Mouse (Mus musculus) small intestine, adult 2 months (tissue): ENCODE data around the gene Adi1. TPM values are rescaled to one million over a fixed set of nuclear protein-coding genes. Genes with fewer than 3 reads are reported as not detected.

Experiments used
- H3K27ac ChIP-seq: fragments of 200-500 bp; 2 replicates; pipeline ENCODE4 v1.5.1; 2012; ENCODE audit warnings: low read depth, low read length, control low read depth, inconsistent platforms; ENCODE audit not compliant: insufficient read depth
- H3K27me3 ChIP-seq: fragments of 200-500 bp; 2 replicates; pipeline ENCODE4 v1.6.1; 2012; ENCODE audit warnings: mild to moderate bottlenecking, moderate library complexity, low read length, inconsistent platforms; ENCODE audit not compliant: control insufficient read depth, insufficient read depth
- H3K36me3 ChIP-seq: fragments of 200-500 bp; 2 replicates; pipeline ENCODE4 v1.6.1; 2012; ENCODE audit warnings: mild to moderate bottlenecking, low read length, control low read depth, inconsistent platforms; ENCODE audit not compliant: control insufficient read depth, insufficient read depth
- H3K4me1 ChIP-seq: fragments of 200-500 bp; 2 replicates; pipeline ENCODE4 v1.6.1; 2012; ENCODE audit warnings: low read length, inconsistent platforms, mixed read lengths; ENCODE audit not compliant: control insufficient read depth, insufficient read depth, insufficient read length
- H3K4me3 ChIP-seq: fragments of 200-500 bp; 2 replicates; pipeline ENCODE4 v1.5.1; 2012; ENCODE audit warnings: low read depth, mild to moderate bottlenecking, control low read depth, inconsistent platforms, low read length, moderate library complexity
- CTCF ChIP-seq: fragments of 200-500 bp; IDR thresholded peaks from 2 replicates; pipeline ENCODE4 v1.5.1; 2012; ENCODE audit warnings: low read depth, mild to moderate bottlenecking, control low read depth, inconsistent platforms, low read length, moderate library complexity, mixed read lengths; ENCODE audit not compliant: insufficient replicate concordance, insufficient read length; ENCODE audit errors: extremely low read depth
- POLR2A ChIP-seq: fragments of 200-500 bp; IDR thresholded peaks from 2 replicates; pipeline ENCODE4 v1.6.1; 2012; ENCODE audit warnings: low read depth, mild to moderate bottlenecking, control low read depth, inconsistent platforms, low read length, moderate library complexity
- WGBS: fragments of 180-500 bp; shearing (Covaris S2); methylation state at CpG from one replicate; pipeline ENCODE4 v1.1.7; 2018; 5-methylcytosine and 5-hydroxymethylcytosine counted together
- polyA plus RNA-seq: library from polyadenylated mRNA; depleted of rRNA; stranded (reverse); fragments of >200 nt; gene quantifications from 2 replicates; pipeline ENCODE4 v1.2.3, GENCODE M21; 2012

Adi1 gene
- polyA plus RNA-seq, 1 experiment, result 4.9 TPM

DNA sequence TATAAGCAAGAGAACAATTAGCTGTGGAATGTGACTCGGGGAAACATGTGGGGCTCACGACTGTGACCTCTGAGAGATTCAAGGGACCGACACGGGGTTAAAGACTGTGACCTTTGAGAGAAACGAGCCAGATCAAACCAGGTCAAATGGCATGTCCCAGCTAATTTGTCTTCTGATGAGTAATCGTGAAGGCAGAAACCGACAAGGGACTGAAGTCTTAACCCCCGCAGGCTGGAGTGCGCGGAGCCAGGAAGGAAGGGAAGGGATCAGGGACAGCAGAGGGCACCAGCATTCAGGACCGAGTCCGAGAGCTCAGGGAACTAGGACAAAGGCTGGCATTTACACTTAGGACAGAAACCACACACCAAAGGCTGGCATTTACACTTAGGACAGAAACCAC is 29.4 kb downstream of the Adi1 start:
- H3K4me3 ChIP-seq, result no peak overlapping the region
- H3K4me1 ChIP-seq, result peaks cover 3% of the 10 kb centered on the region; the same call in 1 of the 2 replicates
- peaks cover 12% of the 10 kb centered on the region; the same call in 1 of the 2 replicates for H3K36me3 ChIP-seq
- H3K27ac ChIP-seq, result no peak overlapping the region
- 66% methylated on average over 12 of the region's 12 CpGs for WGBS
- no peak for TF ChIP-seq CTCF
- no peak for TF ChIP-seq POLR2A
- no peaks in the 10 kb centered on the region for H3K27me3 ChIP-seq

DNA sequence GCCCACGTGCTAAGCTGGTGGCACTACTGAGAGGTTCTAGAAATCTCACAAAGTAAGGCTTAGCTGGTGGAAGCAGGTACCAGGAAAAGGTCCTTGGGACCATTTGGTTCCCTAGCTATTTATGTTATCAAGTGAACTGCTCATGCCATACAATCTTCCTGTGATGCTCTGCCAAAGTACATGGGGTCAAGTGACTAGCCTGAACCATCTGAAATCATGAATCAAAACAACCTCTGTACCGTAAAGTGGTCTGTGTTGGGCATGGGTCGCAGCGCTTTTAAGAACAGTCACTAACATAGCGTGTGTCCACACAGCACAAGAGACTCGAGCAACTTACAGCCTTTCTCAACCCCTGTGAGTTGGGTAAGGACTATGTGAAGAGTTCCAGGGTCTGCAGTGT is 30.2 kb downstream of the Adi1 start:
- 87% methylated on average over 6 of the region's 6 CpGs for WGBS
- peaks cover 20% of the 10 kb centered on the region for H3K36me3 ChIP-seq
- no peak overlapping the region for H3K27ac ChIP-seq
- peaks cover 3% of the 10 kb centered on the region; the same call in 1 of the 2 replicates for H3K4me1 ChIP-seq
- H3K27me3 ChIP-seq, result no peaks in the 10 kb centered on the region
- TF ChIP-seq CTCF (no peak), POLR2A (no peak)
- H3K4me3 ChIP-seq, result no peak overlapping the region

DNA sequence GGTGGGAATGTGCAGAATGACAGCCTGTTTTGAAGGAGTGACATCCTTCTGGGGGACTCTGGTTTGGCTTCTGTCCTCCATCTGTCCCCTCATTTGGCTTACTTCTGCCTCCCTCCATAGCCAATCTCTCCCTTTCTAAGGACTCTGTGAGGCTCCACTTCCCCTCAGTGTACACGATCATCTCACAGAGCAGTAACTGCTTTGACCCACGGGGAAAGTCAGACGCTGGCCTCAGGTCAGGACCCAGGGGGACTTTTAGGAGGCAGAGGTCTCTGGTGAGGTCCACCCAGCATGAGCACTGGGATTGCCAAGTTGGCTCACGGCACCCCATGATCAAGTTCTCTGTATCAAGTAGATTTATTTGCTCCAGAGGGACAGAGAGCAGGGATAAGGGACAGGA is 33.1 kb downstream of the Adi1 start:
- 85% methylated on average over 4 of the region's 4 CpGs for WGBS
- Histone ChIP-seq H3K36me3 (peaks cover 31% of the 10 kb centered on the region), H3K4me3 (no peak overlapping the region), H3K4me1 (no peaks in the 10 kb centered on the region), H3K27me3 (no peaks in the 10 kb centered on the region), H3K27ac (no peak overlapping the region)
- TF ChIP-seq CTCF, result no peak
- no peak for TF ChIP-seq POLR2A

DNA sequence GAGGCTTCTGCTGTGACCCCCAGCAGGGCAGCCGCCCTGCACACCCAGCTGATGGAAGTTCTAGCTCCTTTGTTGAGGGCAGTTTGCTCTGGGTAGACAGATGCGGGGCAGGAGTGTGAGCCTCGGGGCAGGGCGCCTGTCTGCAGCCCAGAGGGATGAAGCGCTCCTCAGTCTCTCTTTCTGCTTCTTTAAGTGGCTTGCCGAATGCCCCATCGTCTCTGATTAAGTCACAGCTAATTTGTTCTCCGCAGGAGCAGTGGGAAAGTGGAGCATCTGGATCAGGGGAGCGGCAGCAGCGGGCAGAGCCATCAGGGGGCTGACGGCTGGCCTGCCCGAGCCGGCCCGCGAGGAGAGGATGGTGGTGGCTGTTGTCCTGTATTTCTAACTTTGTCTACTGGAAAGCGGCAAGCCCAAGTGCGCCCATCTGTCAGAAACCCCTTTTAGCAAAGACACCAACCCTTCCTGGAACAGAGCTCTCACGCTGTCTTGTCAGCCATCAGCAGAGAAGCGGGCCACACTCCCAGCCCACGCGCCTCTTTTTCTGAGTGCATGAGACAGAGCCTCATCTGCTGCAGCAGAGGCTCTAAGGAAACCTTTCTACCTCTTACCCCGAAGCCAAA is 35.6 kb downstream of the Adi1 start:
- peaks cover 33% of the 10 kb centered on the region for H3K36me3 ChIP-seq
- H3K4me1 ChIP-seq, result no peaks in the 10 kb centered on the region
- no peak overlapping the region for H3K4me3 ChIP-seq
- no peaks in the 10 kb centered on the region for H3K27me3 ChIP-seq
- no peak overlapping the region for H3K27ac ChIP-seq
- 91% methylated on average over 22 of the region's 22 CpGs for WGBS
- TF ChIP-seq POLR2A (no peak), CTCF (no peak)

DNA sequence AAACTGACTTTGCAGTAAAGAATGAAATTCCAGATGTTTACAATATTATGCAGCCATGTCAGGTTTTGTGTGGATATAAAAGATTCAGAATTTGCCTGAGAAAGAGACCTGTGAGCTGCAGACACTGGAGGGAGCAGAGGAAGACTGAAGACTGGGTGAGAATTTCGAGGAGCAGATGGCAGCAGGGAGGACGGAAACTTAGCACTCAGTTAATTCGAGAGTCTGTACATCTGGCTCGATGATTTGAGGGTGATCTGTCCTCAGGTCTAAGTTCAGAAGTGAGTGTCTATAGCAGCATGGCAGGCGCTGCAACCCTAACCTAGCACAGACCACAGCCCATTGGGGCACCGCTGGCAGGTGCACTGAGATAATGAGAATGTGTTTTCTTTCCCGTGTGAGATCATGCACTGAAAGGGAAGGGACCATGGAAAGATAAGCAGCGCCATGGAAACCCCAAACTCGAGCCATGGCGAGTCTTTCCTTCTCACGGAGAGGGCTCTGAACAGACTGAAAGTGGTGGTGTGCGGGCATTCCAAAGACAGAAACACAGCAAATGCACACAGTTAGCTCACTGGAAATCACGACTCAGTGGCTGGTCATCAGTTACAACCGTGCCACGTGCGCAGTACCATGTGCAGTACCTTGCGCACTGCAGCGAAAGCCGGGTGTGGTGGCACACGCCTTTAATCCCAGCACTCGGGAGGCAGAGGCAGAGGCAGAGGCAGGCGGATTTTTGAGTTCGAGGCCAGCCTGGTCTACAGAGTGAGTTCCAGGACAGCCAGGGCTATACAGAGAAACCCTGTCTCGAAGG is 40.0 kb downstream of the Adi1 start:
- peaks cover 40% of the 10 kb centered on the region for H3K36me3 ChIP-seq
- no peak overlapping the region for H3K4me3 ChIP-seq
- no peaks in the 10 kb centered on the region for H3K27me3 ChIP-seq
- H3K27ac ChIP-seq, result no peak overlapping the region
- H3K4me1 ChIP-seq, result no peaks in the 10 kb centered on the region
- TF ChIP-seq POLR2A, result no peak
- TF ChIP-seq CTCF, result no peak
- WGBS, result 84% methylated on average over 24 of the region's 24 CpGs

DNA sequence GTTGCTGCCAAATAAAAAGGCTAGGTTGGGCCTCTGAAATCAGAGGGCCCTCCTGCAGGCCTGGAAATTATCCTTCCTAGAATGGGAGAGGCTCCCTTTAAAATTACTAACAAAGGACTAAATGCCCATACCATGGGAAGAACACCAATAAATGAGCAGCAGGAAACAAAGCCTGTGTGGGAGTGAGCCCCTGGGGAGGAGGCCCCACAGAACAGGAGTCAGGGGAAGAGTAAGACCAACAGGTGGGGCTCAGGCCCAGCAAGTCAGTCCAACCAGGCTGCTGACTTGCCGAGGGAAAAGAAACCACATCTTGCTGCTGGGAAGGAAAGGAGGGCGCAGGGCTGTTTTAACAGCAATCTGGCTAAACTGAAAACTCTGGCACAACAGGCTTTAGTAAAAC is 42.0 kb downstream of the Adi1 start:
- H3K36me3 ChIP-seq, result peaks cover 46% of the 10 kb centered on the region
- no peak for TF ChIP-seq POLR2A
- no peak for TF ChIP-seq CTCF

DNA sequence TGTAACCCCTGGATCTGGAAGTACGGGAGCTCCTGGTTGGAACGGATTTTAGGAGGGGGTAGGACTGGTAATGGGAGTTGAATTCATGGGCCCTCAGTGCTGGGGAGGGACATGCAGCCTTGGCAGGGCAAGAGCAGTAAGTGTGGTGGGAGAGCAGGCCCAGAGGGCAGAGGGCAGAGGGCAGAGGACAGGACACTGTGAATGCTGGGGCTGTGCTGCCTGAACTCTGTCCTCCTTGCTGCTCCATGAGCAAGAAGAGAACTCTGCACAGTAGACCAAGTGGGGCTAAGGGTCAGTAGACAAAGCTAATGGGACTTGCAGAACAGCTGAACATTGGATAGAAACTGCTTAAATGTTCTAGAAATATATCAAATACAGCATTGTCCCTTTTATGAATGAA is 43.1 kb downstream of the Adi1 start:
- H3K36me3 ChIP-seq, result peaks cover 45% of the 10 kb centered on the region
- H3K4me1 ChIP-seq, result no peaks in the 10 kb centered on the region
- no peak for TF ChIP-seq POLR2A
- TF ChIP-seq CTCF, result no peak
- no peak overlapping the region for H3K4me3 ChIP-seq
- H3K27me3 ChIP-seq, result no peaks in the 10 kb centered on the region
- H3K27ac ChIP-seq, result no peak overlapping the region
- whole genome bisulfite sequencing, result 95% methylated on average over 2 of the region's 2 CpGs

More for the DNA sequence above, 42.0 kb downstream of the Adi1 start:
- 79% methylated on average over 2 of the region's 2 CpGs for WGBS
- Histone ChIP-seq H3K27me3 (no peaks in the 10 kb centered on the region), H3K4me1 (no peaks in the 10 kb centered on the region), H3K4me3 (no peak overlapping the region), H3K27ac (no peak overlapping the region)

DNA sequence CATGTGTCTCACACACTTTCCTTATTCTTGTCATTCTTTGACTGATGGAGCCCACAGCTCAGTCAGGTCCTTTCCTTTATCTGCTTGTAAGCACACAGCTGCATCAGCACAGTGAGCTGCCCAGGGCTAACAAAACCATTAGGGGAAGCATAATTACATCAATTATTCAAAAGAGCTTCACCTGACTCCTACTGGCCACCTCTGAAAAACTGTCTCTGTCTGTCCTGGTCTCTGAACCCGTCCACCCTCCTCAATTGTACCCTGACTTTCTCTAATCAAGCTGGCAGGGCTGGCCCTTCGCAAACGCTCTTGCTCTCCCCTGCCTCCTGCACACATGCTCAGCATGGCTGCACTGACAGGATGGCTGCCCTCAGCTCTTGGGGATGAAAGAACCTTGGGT is 49.3 kb downstream of the Adi1 start:
- 89% methylated on average over 3 of the region's 3 CpGs for WGBS
- Histone ChIP-seq H3K4me3 (no peak overlapping the region), H3K27me3 (no peaks in the 10 kb centered on the region), H3K4me1 (no peaks in the 10 kb centered on the region), H3K36me3 (peaks cover 36% of the 10 kb centered on the region), H3K27ac (0 out of 2 replicates have a peak overlapping the region, but pooled peaks have one; percentile 13)
- no peak for TF ChIP-seq CTCF
- TF ChIP-seq POLR2A, result no peak
